Mouse (Mus musculus): ENCODE measurements around the gene Twf2. TPM values are rescaled to one million over a fixed set of nuclear protein-coding genes. Genes with fewer than 3 reads are reported as not detected.

Gene Twf2
- polyA plus RNA-seq, 1 experiment from 2014 or later: 44.0 TPM

DNA sequence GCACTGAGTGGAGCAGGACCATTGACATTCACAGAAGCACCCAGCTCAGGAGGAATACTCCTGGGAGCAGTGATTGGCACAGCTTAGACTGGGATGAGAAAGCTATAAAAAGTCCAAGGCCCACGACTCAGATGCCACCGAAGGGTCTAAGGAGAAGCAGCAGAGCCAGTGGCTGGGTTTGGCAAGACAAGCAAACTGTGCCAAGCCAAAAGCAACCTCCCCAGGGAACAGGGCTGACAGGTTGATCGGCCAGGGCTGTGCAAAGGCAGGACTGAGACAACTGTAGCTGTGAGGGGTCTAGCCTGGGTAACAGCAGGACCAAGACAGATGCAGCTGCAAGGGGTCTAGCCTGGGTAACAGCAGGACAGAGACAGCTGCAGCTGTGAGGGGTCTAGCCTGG lies 30.0 kb downstream of the Twf2 start:
- H3K27me3 ChIP-seq (ENCODE audit: insufficient read depth, low read length): no peaks in the 10 kb centered on the region
- ATAC-seq (replicated peaks; ENCODE audit: low FRiP score, low read depth): no peak
- DNase-seq (ENCODE audit: low spot score): no peak
- H3K9ac ChIP-seq (ENCODE audit: low read depth, low read length): no peak overlapping the region
- no peak overlapping the region for H3K4me2 ChIP-seq (ENCODE audit: low read length)
- no peak overlapping the region for H3K27ac ChIP-seq
- 91% methylated on average over 3 of the region's 3 CpGs for WGBS
- H3K4me3 ChIP-seq (replicated peaks; ENCODE audit: low read depth, low read length): no peak overlapping the region
- TF ChIP-seq CTCF (IDR thresholded peaks at IDR 0.05; ENCODE audit: low read depth): no peak
- H3K9me3 ChIP-seq (replicated peaks; ENCODE audit: low read length): no peaks in the 10 kb centered on the region
- peaks cover 44% of the 10 kb centered on the region for H3K36me3 ChIP-seq (ENCODE audit: insufficient read depth, low read length)
- H3K4me1 ChIP-seq (replicated peaks; ENCODE audit: insufficient read depth, low read length): no peaks in the 10 kb centered on the region

- TF ChIP-seq CTCF (IDR thresholded peaks at IDR 0.05; ENCODE audit: low read depth): no peak
- Histone ChIP-seq H3K9me3 (replicated peaks; ENCODE audit: low read length) (no peaks in the 10 kb centered on the region), H3K4me1 (replicated peaks; ENCODE audit: insufficient read depth, low read length) (no peaks in the 10 kb centered on the region), H3K36me3 (ENCODE audit: insufficient read depth, low read length) (peaks cover 53% of the 10 kb centered on the region), H3K4me3 (replicated peaks; ENCODE audit: low read depth, low read length) (no peak overlapping the region), H3K27me3 (ENCODE audit: insufficient read depth, low read length) (no peaks in the 10 kb centered on the region), H3K4me2 (ENCODE audit: low read length) (no peak overlapping the region), H3K27ac (no peak overlapping the region), H3K9ac (ENCODE audit: low read depth, low read length) (no peak overlapping the region)
- no peak for ATAC-seq (replicated peaks; ENCODE audit: low FRiP score, low read depth)
- WGBS: 69% methylated on average over 6 of the region's 6 CpGs
- DNase-seq (ENCODE audit: low spot score): no peak
These were observed 31.0 kb downstream of the Twf2 start for GRCm38 (mm10) chr9:106233953-106234352.

GRCm38 (mm10) chr9:106235194-106235830 lies 32.4 kb downstream of the Twf2 start:
- no peaks in the 10 kb centered on the region for H3K9me3 ChIP-seq (replicated peaks; ENCODE audit: low read length)
- H3K4me1 ChIP-seq (replicated peaks; ENCODE audit: insufficient read depth, low read length): no peaks in the 10 kb centered on the region
- H3K4me3 ChIP-seq (replicated peaks; ENCODE audit: low read depth, low read length): no peak overlapping the region
- H3K27ac ChIP-seq: no peak overlapping the region
- no peak for DNase-seq (ENCODE audit: low spot score)
- no peak for TF ChIP-seq CTCF (IDR thresholded peaks at IDR 0.05; ENCODE audit: low read depth)
- no peak overlapping the region for H3K4me2 ChIP-seq (ENCODE audit: low read length)
- ATAC-seq (replicated peaks; ENCODE audit: low FRiP score, low read depth): no peak; the same call in 1 of the 2 replicates
- 68% methylated on average over 23 of the region's 23 CpGs for WGBS
- H3K27me3 ChIP-seq (ENCODE audit: insufficient read depth, low read length): no peaks in the 10 kb centered on the region
- peaks cover 61% of the 10 kb centered on the region for H3K36me3 ChIP-seq (ENCODE audit: insufficient read depth, low read length)
- H3K9ac ChIP-seq (ENCODE audit: low read depth, low read length): no peak overlapping the region

GRCm38 (mm10) chr9:106236156-106236817 lies 33.4 kb downstream of the Twf2 start:
- H3K4me1 ChIP-seq (replicated peaks; ENCODE audit: insufficient read depth, low read length): no peaks in the 10 kb centered on the region
- H3K4me3 ChIP-seq (replicated peaks; ENCODE audit: low read depth, low read length): no peak overlapping the region
- DNase-seq (ENCODE audit: low spot score): no peak
- 87% methylated on average over 23 of the region's 23 CpGs for WGBS
- H3K27me3 ChIP-seq (ENCODE audit: insufficient read depth, low read length): no peaks in the 10 kb centered on the region
- peak overlapping the region; percentile 60 for H3K27ac ChIP-seq
- no peak for ATAC-seq (replicated peaks; ENCODE audit: low FRiP score, low read depth)
- no peak overlapping the region for H3K9ac ChIP-seq (ENCODE audit: low read depth, low read length)
- TF ChIP-seq CTCF (IDR thresholded peaks at IDR 0.05; ENCODE audit: low read depth): no peak
- peaks cover 70% of the 10 kb centered on the region for H3K36me3 ChIP-seq (ENCODE audit: insufficient read depth, low read length)
- no peaks in the 10 kb centered on the region for H3K9me3 ChIP-seq (replicated peaks; ENCODE audit: low read length)
- H3K4me2 ChIP-seq (ENCODE audit: low read length): no peak overlapping the region

DNA sequence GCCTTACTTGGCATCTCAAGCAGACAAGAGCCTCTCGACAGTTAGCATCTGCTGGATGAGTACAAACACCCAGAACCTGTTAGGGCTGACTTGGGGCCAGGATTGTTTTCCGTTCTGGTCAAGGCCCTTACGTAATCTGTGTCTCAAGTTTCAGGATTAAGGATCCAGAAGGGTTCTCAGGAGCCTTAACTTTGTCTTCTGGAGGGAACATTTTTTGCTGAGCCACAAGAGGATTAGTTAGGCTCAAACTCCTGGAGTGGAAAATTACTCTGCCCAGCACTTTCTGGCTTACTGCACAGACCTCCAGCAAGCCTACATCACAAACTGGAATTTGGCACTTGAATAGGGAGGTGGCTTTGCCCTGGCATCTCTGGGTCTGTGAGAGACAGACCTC lies 33.9 kb downstream of the Twf2 start:
- DNase-seq (ENCODE audit: low spot score) (no peak), ATAC-seq (replicated peaks; ENCODE audit: low FRiP score, low read depth) (peak; percentile 9; the same call in 1 of the 2 replicates)
- Histone ChIP-seq H3K4me2 (ENCODE audit: low read length) (no peak overlapping the region), H3K9ac (ENCODE audit: low read depth, low read length) (no peak overlapping the region), H3K4me1 (replicated peaks; ENCODE audit: insufficient read depth, low read length) (no peaks in the 10 kb centered on the region), H3K9me3 (replicated peaks; ENCODE audit: low read length) (no peaks in the 10 kb centered on the region), H3K4me3 (replicated peaks; ENCODE audit: low read depth, low read length) (no peak overlapping the region), H3K27me3 (ENCODE audit: insufficient read depth, low read length) (no peaks in the 10 kb centered on the region), H3K27ac (peak overlapping the region; percentile 60), H3K36me3 (ENCODE audit: insufficient read depth, low read length) (peaks cover 76% of the 10 kb centered on the region)
- WGBS: 65% methylated on average over 3 of the region's 3 CpGs
- TF ChIP-seq CTCF (IDR thresholded peaks at IDR 0.05; ENCODE audit: low read depth): no peak

GRCm38 (mm10) chr9:106237401-106237800 lies 34.5 kb downstream of the Twf2 start:
- Histone ChIP-seq H3K4me2 (ENCODE audit: low read length) (no peak overlapping the region), H3K9me3 (replicated peaks; ENCODE audit: low read length) (no peaks in the 10 kb centered on the region), H3K4me1 (replicated peaks; ENCODE audit: insufficient read depth, low read length) (no peaks in the 10 kb centered on the region), H3K27me3 (ENCODE audit: insufficient read depth, low read length) (no peaks in the 10 kb centered on the region), H3K4me3 (replicated peaks; ENCODE audit: low read depth, low read length) (no peak overlapping the region), H3K9ac (ENCODE audit: low read depth, low read length) (no peak overlapping the region), H3K36me3 (ENCODE audit: insufficient read depth, low read length) (peaks cover 80% of the 10 kb centered on the region), H3K27ac (peak overlapping the region; percentile 60)
- ATAC-seq (replicated peaks; ENCODE audit: low FRiP score, low read depth) (no peak), DNase-seq (ENCODE audit: low spot score) (no peak)
- WGBS: 62% methylated on average over 8 of the region's 8 CpGs
- TF ChIP-seq CTCF (IDR thresholded peaks at IDR 0.05; ENCODE audit: low read depth): no peak

Data from kidney, postnatal 0 days (tissue).